Mouse (Mus musculus) left cerebral cortex, postnatal 36 days (tissue): ENCODE results near the gene Marcksl1. TPM values are rescaled to one million over a fixed set of nuclear protein-coding genes. Genes with fewer than 3 reads are reported as not detected.

Source experiments
- DNase-seq, 2 experiments: peaks; one replicate each; pipeline ENCODE4 v3.0.0; 2021 to 2022; ENCODE audit warnings: low spot score in 2 of 2, mixed read lengths in 1 of 2
- intact Hi-C: fragments of 180-260 bp; cut with DNase I; formaldehyde crosslinking; loops from one replicate; pipeline ENCODE4 v1.15.1; 2025
- total RNA-seq, 2 experiments: library from RNA; stranded (reverse); gene quantifications; 2 replicates each; pipeline ENCODE4 v1.2.3; 2021

Gene Marcksl1
- 100 to 1,000 TPM; 150 to 174 TPM for total RNA-seq

DNA sequence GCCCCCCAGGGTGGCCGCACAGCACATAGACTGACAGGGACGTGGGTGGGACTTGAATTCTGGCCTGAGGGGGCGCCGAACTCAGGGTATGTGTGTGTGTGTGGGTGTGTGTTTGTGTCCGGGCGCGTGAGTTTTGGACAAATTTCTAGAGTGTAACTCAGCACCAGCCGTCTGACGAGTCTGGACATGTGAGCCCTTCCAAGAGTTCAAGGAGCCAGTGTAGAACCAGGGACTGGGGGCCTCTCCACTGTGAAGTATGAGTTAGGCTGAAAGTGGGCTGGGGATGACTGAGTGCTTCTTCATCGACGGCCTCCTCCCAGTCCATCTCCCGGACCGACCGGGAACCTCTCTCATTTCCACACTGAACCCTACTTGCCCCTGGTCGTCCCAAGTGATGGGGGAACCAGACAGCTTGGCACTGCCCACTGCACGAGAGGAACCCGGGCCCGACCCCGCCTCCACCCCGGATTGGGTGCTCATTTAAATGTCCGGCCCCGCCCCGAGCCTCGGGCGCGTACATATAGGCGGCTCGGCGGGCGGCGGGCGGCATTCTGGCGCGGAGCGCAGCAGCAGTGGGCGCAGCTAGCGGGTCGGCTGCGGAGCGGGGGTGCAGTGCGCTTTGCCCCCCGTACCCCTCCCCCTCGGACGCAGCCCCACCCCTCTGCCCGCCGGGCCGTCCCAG lies at the start of gene Marcksl1:
Gene Marcksl1 (plus strand): TSS at position 496 of the 682 bp plus-strand sequence.
- DNase-seq, result peak; percentile 70 to 73
- intact Hi-C loops, result no loop called here

DNA sequence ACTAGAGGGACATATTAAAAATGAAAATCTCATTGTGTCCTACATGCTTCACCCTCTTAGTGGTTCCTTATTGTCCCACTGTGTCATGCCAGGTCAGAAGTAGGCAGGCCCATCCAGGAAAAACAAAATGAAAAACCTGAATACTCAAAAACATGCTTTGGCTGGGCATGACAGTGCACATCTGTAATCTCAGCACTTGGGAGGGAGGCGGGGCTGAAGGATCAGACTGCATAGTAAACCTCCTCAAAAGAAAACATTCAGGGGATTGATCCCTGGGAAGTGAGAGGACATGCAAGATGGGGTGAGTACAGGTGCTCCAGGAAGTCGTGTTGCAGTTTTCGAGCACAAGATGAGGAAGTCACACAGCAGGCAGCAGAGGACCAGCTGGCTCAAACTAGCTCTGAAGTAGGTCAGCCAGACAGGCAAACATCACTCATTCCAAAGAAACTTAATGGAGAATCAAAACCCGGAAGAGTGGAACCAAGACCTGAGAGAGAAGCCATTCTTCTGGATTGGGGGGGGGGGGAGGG lies 49.0 kb upstream of the Marcksl1 start:
- DNase-seq, result no peak
- intact Hi-C loops, result loop anchor here (5.0 kb wide), 1 partner anchor 127 kb away; the partner anchor contains the start of genes Rbbp4 and Zbtb8os

DNA sequence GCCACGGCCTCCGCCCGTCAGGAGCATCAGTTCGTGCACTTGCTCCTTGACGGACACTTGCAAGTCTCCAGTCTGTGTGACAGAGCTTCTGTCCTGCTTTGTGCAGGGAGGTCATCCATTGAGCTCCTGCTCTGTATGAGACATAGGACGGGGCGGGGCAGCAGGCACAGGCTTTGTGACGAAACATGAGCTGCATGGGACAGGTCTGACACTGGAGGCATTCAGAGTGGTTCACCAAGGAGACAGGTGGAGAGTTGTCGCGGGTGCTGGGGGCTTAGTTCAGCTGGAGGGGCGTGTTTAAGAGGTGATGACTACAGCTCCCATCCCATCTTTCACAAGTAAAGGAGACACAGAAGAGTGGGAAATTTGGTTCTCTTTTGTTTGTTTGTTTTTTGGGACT lies 37.3 kb upstream of the Marcksl1 start:
- intact Hi-C loops, result no loop called here

DNA sequence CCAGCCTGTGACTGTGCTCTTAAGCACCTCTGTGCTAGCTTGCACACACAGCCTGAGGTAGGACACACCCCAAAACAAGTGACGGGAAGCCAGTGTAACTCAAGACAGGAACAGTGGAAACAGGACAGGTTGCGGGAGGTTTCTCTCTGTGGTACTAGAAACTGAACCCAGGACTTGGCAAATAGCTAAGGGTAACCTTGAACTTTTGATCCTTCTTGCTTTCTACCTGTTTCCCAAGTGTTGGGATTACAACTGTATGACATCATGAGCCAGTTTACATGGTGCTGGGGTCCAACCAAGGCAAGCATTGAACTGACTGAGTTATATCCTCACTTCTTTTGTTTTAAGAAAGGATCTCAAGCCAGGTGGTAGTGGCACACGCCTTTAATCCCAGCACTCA lies 33.5 kb upstream of the Marcksl1 start:
- intact Hi-C loops, result no loop called here
- DNase-seq, result no peak

More for the DNA sequence above, 37.3 kb upstream of the Marcksl1 start:
- no peak for DNase-seq

DNA sequence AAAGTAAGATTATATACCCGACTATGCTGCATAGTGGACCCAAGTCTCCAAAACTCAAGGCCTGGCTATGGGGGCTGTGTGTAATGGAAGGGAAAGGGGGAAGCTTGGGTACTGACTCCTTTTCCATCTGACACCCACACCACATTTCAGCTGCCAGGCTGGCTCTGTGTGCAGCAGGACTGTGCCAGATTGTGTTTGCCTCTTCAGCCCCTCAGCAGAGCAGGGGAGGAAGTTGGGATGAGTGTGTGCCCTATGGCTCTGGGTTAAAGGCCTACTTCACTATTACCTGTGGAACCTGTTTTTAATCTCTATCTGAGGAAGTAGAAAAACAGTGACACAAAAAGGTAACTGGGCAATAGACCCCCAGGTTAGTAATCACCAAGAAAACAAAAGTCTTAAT lies 32.3 kb upstream of the Marcksl1 start:
- DNase-seq, result no peak
- intact Hi-C loops, result no loop called here

- intact Hi-C loops, result loop anchor here (5.0 kb wide), 1 partner anchor 116 kb away; no protein-coding TSS in a partner anchor
- no peak for DNase-seq
Measured at GRCm38 (mm10) chr4:129490972-129491880, 22.2 kb upstream of the Marcksl1 start, which contains the start of the genes Tssk3 and Fam229a. Tssk3 (minus strand) TSS chr4:129491022. Fam229a (plus strand) TSS chr4:129491190.

DNA sequence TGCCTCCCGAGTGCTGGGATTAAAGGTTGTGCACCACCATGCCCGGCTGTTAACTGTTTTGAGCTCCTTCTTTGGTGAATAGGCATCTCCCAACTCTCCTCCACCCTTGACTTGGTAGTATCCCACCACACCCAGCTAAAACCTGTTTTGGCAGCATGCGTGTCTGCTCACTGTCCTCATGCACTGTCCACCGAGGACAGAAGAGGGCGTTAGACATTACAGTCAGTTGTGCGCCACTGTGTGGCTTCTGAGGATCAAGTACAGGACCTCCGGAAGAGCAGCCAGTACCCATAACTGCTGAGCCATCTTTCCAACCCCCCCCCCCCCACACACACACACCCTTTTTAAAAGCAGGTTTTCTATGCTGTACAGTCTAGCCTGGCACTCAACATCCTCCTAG lies 18.7 kb upstream of the Marcksl1 start:
- no peak for DNase-seq
- intact Hi-C loops, result loop anchor here (5.0 kb wide), 1 partner anchor 113 kb away; no protein-coding TSS in a partner anchor

GRCm38 (mm10) chr4:129495672-129496562 lies 17.5 kb upstream of the Marcksl1 start:
- intact Hi-C loops, result no loop called here
- DNase-seq, result no peak

DNA sequence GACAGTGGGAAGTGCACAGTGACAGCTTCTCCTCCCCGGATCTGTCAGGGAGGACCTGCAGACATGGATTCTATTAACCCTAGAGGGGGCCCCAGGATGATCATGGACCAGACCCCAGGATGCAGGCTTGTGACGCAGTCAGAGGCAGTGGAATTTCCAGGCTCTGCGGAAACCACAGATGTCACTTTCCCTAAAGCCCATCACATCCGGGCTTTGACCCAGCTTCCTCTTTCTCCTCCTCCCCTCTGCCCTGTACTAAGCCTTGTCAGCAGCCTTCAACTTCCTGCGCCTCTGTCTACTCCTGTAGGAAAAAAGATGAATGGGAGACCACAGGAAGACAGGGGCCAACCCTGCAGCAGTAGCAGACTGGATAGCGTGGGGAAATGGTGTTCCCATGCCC lies 16.8 kb upstream of the Marcksl1 start:
- DNase-seq, result no peak

GRCm38 (mm10) chr4:129498941-129499340 lies 14.4 kb upstream of the Marcksl1 start:
- intact Hi-C loops, result no loop called here

More for the DNA sequence above, 16.8 kb upstream of the Marcksl1 start:
- intact Hi-C loops, result no loop called here

GRCm38 (mm10) chr4:129500017-129500416 lies 13.4 kb upstream of the Marcksl1 start:
- DNase-seq, result no peak
- intact Hi-C loops, result no loop called here

More at GRCm38 (mm10) chr4:129498941-129499340, 14.4 kb upstream of the Marcksl1 start:
- DNase-seq, result no peak

- intact Hi-C loops, result no loop called here
- DNase-seq, result peak; percentile 64 to 73
Measured at GRCm38 (mm10) chr4:129500607-129501566, 12.5 kb upstream of the Marcksl1 start.

GRCm38 (mm10) chr4:129502327-129502888 lies 11.0 kb upstream of the Marcksl1 start:
- DNase-seq, result no peak
- intact Hi-C loops, result no loop called here

DNA sequence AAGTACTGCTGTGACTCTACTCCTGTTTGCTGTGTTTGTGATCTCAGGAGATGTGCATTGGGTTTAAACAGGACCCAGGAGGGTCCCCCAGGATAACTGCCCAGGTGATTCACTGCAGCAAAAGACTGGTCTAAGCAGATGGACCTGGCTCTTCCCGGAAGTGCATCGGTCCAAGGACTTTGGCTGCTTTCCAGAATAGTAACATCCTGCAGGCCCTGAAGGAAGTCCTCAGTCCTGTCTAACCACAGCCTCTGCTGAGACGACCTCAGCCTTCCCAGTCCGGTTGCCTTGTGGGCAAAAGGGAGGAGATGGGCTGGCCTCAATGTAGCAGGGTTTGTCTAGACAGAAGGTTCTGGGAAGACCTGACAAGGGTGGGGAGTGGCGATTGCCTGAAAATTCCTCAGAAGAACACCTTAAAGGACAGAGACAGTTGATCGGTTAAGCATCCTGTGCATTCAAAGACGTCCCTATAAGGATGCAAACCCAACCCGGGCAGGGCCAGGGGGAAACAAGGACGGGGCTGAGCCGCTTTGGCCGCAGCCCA lies 10.4 kb upstream of the Marcksl1 start:
- intact Hi-C loops, result no loop called here

DNA sequence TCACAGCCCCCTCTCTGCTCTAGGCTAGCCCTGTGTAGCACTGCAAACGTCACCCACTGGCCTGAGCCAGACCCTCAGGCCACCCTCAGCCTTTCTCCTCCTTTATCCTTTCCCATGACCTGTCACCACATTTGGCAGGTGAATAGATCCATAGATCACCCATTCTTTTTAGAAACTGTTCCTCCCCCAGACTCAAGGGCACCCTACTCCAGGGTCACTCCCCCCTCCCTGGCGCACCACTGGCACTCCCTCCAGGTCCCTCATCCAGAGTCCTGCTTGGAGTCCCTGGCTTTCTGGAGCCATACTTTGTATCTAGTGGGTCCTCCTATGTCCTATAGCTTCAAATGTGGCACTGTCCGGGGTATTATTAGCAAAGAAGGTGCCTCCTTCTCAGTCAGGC lies 7.9 kb upstream of the Marcksl1 start:
- intact Hi-C loops, result no loop called here
- DNase-seq, result no peak

More for the DNA sequence above, 10.4 kb upstream of the Marcksl1 start:
- DNase-seq, result no peak

- DNase-seq, result no peak
- intact Hi-C loops, result no loop called here
Measured at GRCm38 (mm10) chr4:129507434-129508236, 5.7 kb upstream of the Marcksl1 start.

DNA sequence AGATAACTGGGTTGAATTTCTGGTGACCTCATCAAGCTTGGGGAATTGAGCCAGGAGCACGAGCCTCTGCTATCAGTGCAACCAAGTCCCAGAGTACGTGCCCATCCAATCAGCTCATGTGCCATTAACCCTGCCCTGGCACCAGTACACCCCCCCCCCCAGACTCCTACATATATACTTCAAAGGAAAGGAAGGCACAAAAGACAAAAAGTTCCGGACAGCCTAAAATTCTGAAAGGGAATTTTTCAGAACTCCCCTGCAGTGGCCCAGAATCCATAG lies 5.2 kb upstream of the Marcksl1 start:
- intact Hi-C loops, result no loop called here
- no peak for DNase-seq
